Mouse (Mus musculus) stomach, postnatal 0 days (tissue): ENCODE measurements around the gene Fgfr2.

Experiments
- CTCF ChIP-seq: IDR thresholded peaks from 2 replicates; pipeline ENCODE4 v1.5.1; 2016; ENCODE audit warnings: antibody characterized with exemption, low read depth, mild to moderate bottlenecking, moderate library complexity
- EP300 ChIP-seq: optimal IDR thresholded peaks from 2 replicates; pipeline ENCODE3; 2016; ENCODE audit warnings: antibody characterized with exemption

GRCm38 (mm10) chr7:132455071-132455720, 668.0 kb downstream of the Fgfr2 start:
- TF ChIP-seq CTCF, result no peak
- TF ChIP-seq EP300, result no peak
